Mouse (Mus musculus) left cerebral cortex, adult 18-20 months (tissue): ENCODE data around the gene Zkscan4. TPM values are rescaled to one million over a fixed set of nuclear protein-coding genes. Genes with fewer than 3 reads are reported as not detected.
A peak's percentile ranks its signal among the peaks of the same experiment; 100 is the strongest.
"Not testable (repeated sequence)": the region's sequence is repeated elsewhere in the genome, so short reads cannot be mapped to it uniquely, and the experiment has no call there.

Experiments
- DNase-seq, 2 experiments: peaks; one replicate each; pipeline ENCODE4 v3.0.0; 2021 to 2022; ENCODE audit warnings: low spot score in 2 of 2, mixed read lengths in 1 of 2
- long read RNA-seq, 2 experiments: library from polyadenylated mRNA; stranded (forward); transcript quantifications; one replicate each; pipeline ENCODE4 v2.0.0; 2021
- total RNA-seq, 2 experiments: library from RNA; stranded (reverse); gene quantifications; 2 replicates each; pipeline ENCODE4 v1.2.3; 2021

Zkscan4 gene
- total RNA-seq = 1 to 10 TPM; 5.7 to 6.4 TPM
- long read RNA-seq, experiment 1, transcript Zkscan4-201 (3 exons, 2,400 nt) = major isoform, 5 of 6 reads
- long read RNA-seq, experiment 1, partial matches to known transcripts = 0 of 6 reads
- long read RNA-seq, experiment 1, other reads (novel, unspliced or antisense) = 1 of 6 reads
- long read RNA-seq, experiment 2, transcript Zkscan4-201 (3 exons, 2,400 nt) = major isoform, 11 of 11 reads
- long read RNA-seq, experiment 2, partial matches to known transcripts = 0 of 11 reads
- long read RNA-seq, experiment 2, other reads (novel, unspliced or antisense) = 0 of 11 reads

GRCm38 (mm10) chr13:21478759-21479670 lies at the start of gene Zkscan4, which contains the start of gene Gm10065:
Gene Zkscan4, plus strand, starts transcription at chr13:21478907.
Gene Gm10065, minus strand, starts transcription at chr13:21479441.
- DNase-seq = peak; percentile 78 to 82

GRCm38 (mm10) chr13:21435476-21435875 lies 43.2 kb upstream of the Zkscan4 start:
- no peak for DNase-seq

- peak; percentile 68 to 71 for DNase-seq
These were observed 38.1 kb upstream of the Zkscan4 start, which contains the start of gene Pgbd1 for GRCm38 (mm10) chr13:21440503-21441206. Gene Pgbd1, minus strand, starts transcription at chr13:21441058.

- DNase-seq = no peak
These were observed 37.5 kb upstream of the Zkscan4 start for GRCm38 (mm10) chr13:21441207-21441572.

GRCm38 (mm10) chr13:21446796-21447195 lies 31.9 kb upstream of the Zkscan4 start:
- no peak for DNase-seq

GRCm38 (mm10) chr13:21447856-21448614 lies 30.7 kb upstream of the Zkscan4 start:
- no peak for DNase-seq

- DNase-seq = no peak
These were observed 25.7 kb upstream of the Zkscan4 start for GRCm38 (mm10) chr13:21453042-21453441.

- DNase-seq = peak; percentile 83 to 87
These were observed 25.3 kb upstream of the Zkscan4 start, which contains the start of gene Zscan26 for GRCm38 (mm10) chr13:21453449-21453848. Gene Zscan26, minus strand, starts transcription at chr13:21453730.

GRCm38 (mm10) chr13:21454133-21454532 lies 24.6 kb upstream of the Zkscan4 start:
- DNase-seq = no peak

- DNase-seq = no peak
These were observed 22.4 kb upstream of the Zkscan4 start for GRCm38 (mm10) chr13:21456347-21456746.

GRCm38 (mm10) chr13:21462516-21462915 lies 16.2 kb upstream of the Zkscan4 start:
- not testable (repeated sequence) for DNase-seq

GRCm38 (mm10) chr13:21467336-21467735 lies 11.4 kb upstream of the Zkscan4 start:
- DNase-seq = no peak

- DNase-seq = peak; percentile 81
These were observed 10.4 kb upstream of the Zkscan4 start, which contains the start of gene Nkapl for GRCm38 (mm10) chr13:21468061-21469019. Gene Nkapl, minus strand, starts transcription at chr13:21468509.

- no peak for DNase-seq
These were observed 9.6 kb upstream of the Zkscan4 start for GRCm38 (mm10) chr13:21469097-21469496.

- no peak for DNase-seq
These were observed 6.3 kb upstream of the Zkscan4 start for GRCm38 (mm10) chr13:21472427-21472826.

GRCm38 (mm10) chr13:21486881-21487280 lies 8.2 kb downstream of the Zkscan4 start:
- no peak for DNase-seq

GRCm38 (mm10) chr13:21492847-21493246 lies 14.1 kb downstream of the Zkscan4 start:
- DNase-seq = no peak

- DNase-seq = no peak
These were observed 16.4 kb downstream of the Zkscan4 start, which contains the start of gene AK157302 for GRCm38 (mm10) chr13:21495080-21495479. Gene AK157302, plus strand, starts transcription at chr13:21495223.

GRCm38 (mm10) chr13:21501182-21501581 lies 22.5 kb downstream of the Zkscan4 start, which contains the start of gene Gm11273:
Gene Gm11273, minus strand, starts transcription at chr13:21501418.
- not testable (repeated sequence) for DNase-seq
